Mouse (Mus musculus) cerebellum, adult 2 months (tissue): Measurements from ENCODE around the gene Psmc1. TPM values are rescaled to one million over a fixed set of nuclear protein-coding genes. Genes with fewer than 3 reads are reported as not detected.

Experiments used
- DNase-seq, 2 experiments: peaks; one replicate each; pipeline ENCODE4 v3.0.0; 2021
- H3K27ac ChIP-seq: fragments of 200-500 bp; 2 replicates; pipeline ENCODE4 v1.5.1; 2012; ENCODE audit warnings: low read length, control low read depth, inconsistent platforms; ENCODE audit not compliant: insufficient read depth
- H3K27me3 ChIP-seq: fragments of 200-500 bp; 2 replicates; pipeline ENCODE4 v1.6.1; 2012; ENCODE audit warnings: inconsistent platforms, mild to moderate bottlenecking, low read length, moderate library complexity; ENCODE audit not compliant: control insufficient read depth, insufficient read depth
- H3K4me1 ChIP-seq: fragments of 200-500 bp; 2 replicates; pipeline ENCODE4 v1.6.1; 2011; ENCODE audit warnings: low read length; ENCODE audit not compliant: control insufficient read depth, insufficient read depth
- H3K4me3 ChIP-seq: fragments of 200-500 bp; replicated peaks from 2 replicates; pipeline ENCODE3; 2011; ENCODE audit warnings: mild to moderate bottlenecking, low read depth, low read length, control low read depth; ENCODE audit not compliant: insufficient read depth
- CTCF ChIP-seq: fragments of 200-500 bp; IDR thresholded peaks from 2 replicates; pipeline ENCODE4 v1.5.1; 2011; ENCODE audit warnings: low read depth, mild to moderate bottlenecking, control low read depth, low read length, moderate library complexity, borderline replicate concordance; ENCODE audit not compliant: insufficient read depth
- POLR2A ChIP-seq: fragments of 200-500 bp; IDR thresholded peaks from 2 replicates; pipeline ENCODE4 v1.6.1; 2011; ENCODE audit warnings: low read length, control low read depth, borderline replicate concordance; ENCODE audit not compliant: insufficient read depth
- WGBS: fragments of 180-500 bp; shearing (Covaris S2); methylation state at CpG from one replicate; pipeline ENCODE4 v1.1.7; 2018; 5-methylcytosine and 5-hydroxymethylcytosine counted together
- polyA plus RNA-seq: library from polyadenylated mRNA; depleted of rRNA; stranded (reverse); fragments of >200 nt; gene quantifications from 2 replicates; pipeline ENCODE4 v1.2.3, GENCODE M21; 2012; rRNA removed

The Psmc1 gene
- polyA plus RNA-seq, 1 experiment: 177 TPM

GRCm38 (mm10) chr12:100166939-100167338 lies 57.0 kb downstream of the Psmc1 start:
- Histone ChIP-seq H3K4me3 (no peak overlapping the region), H3K27me3 (no peaks in the 10 kb centered on the region), H3K27ac (no peak overlapping the region), H3K4me1 (peaks cover 9% of the 10 kb centered on the region; the same call in 1 of the 2 replicates)
- 39% methylated on average over 8 of the region's 8 CpGs for WGBS
- no peak for DNase-seq
- TF ChIP-seq POLR2A: no peak
- TF ChIP-seq CTCF: no peak

DNA sequence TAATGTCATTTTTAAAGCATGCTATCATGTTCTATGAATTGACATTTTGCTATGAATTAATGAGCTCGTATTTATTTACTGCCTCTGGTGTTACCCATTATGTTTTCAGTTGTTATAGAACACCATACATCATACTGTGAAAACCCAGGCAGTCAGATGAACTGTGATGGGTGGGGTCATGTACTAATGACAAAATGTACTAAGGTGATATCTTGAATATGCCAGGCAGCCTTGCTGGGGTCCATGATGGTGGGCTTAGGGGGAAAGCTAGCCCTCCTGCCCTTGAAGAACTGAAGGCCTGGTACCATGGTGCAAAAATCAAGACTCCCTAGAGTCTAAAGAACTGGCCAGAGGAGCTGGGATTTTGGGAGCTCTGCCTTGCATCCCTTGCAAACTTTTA lies 57.5 kb downstream of the Psmc1 start:
- 85% methylated on average over 1 of the region's 1 CpGs for WGBS
- peak overlapping the region; percentile 86 for H3K27ac ChIP-seq

DNA sequence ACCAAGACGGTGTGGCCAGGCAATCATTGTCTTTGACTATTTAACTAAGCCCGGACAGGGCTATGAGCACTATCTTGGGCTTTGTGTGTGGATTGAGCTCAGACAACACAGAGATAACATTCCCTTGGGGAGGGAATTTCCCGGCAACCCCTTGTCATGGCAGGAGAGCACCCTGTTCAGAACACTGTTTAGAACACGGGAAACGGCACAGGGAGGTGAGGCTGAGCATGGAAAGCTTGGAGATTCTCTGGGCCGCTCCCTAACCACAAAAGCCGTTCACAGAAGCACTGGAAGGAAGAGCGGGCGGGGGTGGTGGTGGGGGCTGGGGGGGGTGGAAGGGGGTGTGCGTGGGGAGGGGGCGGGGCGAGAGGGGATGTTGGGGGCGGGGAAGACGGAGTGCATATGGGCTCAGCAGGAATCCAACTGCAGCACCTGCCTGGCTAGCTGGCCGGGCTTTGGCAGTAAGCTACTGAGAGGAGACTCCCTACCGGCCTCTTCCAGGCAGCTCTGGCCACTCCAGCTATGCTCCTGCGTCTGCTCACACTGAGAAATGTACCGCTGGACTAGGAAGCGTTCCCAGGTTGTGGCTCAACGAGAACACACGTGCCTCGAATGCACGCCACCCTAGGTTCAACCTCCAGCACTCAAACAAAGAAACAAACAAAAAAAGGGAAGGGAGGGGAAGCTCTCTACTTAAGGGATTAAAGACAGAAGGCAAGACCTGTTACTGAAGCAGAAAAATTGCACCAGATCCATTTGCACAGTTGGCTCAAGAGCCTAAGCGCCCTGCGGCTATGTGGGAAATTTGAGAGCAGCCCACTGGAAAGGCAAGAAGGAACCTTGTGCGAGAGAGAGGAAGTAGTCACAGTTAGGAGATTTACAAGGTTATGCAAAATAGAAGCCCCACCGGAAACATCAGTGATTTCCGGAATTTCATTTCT lies 58.2 kb downstream of the Psmc1 start:
- 4% methylated on average over 25 of the region's 28 CpGs for WGBS
- H3K4me3 ChIP-seq: peak overlapping the region; percentile 36
- H3K27me3 ChIP-seq: no peaks in the 10 kb centered on the region
- TF ChIP-seq POLR2A: peak; percentile 27; the same call in 1 of the 2 replicates
- no peak for TF ChIP-seq CTCF
- peak; percentile 84 to 87 for DNase-seq
- peak overlapping the region; percentile 98 for H3K27ac ChIP-seq
- H3K4me1 ChIP-seq: peaks cover 9% of the 10 kb centered on the region; the same call in 1 of the 2 replicates

More for the DNA sequence above, 57.5 kb downstream of the Psmc1 start:
- peak in 1 of 2 experiments; percentile 26 for DNase-seq
- no peak for TF ChIP-seq CTCF
- no peak for TF ChIP-seq POLR2A
- Histone ChIP-seq H3K4me3 (no peak overlapping the region), H3K27me3 (no peaks in the 10 kb centered on the region), H3K4me1 (peaks cover 9% of the 10 kb centered on the region; the same call in 1 of the 2 replicates)

DNA sequence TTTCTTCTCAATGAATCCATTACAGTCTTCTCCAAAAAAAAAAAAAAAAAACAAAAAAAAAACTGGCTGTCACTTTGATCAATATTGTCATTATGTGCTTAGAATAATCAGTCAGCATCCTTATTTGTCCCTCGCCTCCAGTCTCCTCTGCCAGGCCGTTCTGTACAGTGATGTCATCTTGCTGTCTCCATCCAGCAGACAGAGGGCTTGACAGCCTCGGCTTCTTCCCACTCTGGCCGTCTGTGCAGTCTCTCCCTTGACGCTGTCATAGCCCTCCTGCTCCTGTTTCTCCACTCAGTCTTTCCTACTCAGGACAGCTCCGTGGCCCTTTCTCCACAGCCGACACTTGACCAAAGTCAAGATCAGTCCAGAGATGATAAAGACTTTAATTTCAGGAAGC lies 62.5 kb downstream of the Psmc1 start:
- H3K27me3 ChIP-seq: no peaks in the 10 kb centered on the region
- no peak for DNase-seq
- TF ChIP-seq POLR2A (no peak), CTCF (no peak)
- H3K4me1 ChIP-seq: peaks cover 9% of the 10 kb centered on the region; the same call in 1 of the 2 replicates
- H3K27ac ChIP-seq: no peak overlapping the region
- 31% methylated on average over 7 of the region's 7 CpGs for WGBS
- no peak overlapping the region for H3K4me3 ChIP-seq

Other genes with a start within 250 kb of the Psmc1 start
- 0.65 and 0.84 TPM in 2 replicates for gene Efcab11, start 225.7 kb upstream of the Psmc1 start, polyA plus RNA-seq
- 20.7 and 23.0 TPM in 2 replicates for gene Tdp1, start 225.6 kb upstream of the Psmc1 start, polyA plus RNA-seq
- gene Kcnk13, start 145.7 kb upstream of the Psmc1 start, polyA plus RNA-seq: 7.1 and 9.2 TPM in 2 replicates
- 14.8 and 16.9 TPM in 2 replicates for gene Nrde2, start 49.5 kb downstream of the Psmc1 start, polyA plus RNA-seq
- 991 and 1,020 TPM in 2 replicates for gene Calm1, start 89.3 kb downstream of the Psmc1 start, polyA plus RNA-seq